Mouse (Mus musculus) thymus, postnatal 36 days (tissue): ENCODE data around the gene Sema4g.

ENCODE experiments used
- DNase-seq, 2 experiments: peaks; one replicate each; pipeline ENCODE4 v3.0.0; 2022; ENCODE audit warnings: mixed read lengths in 2 of 2

The Sema4g gene

GRCm38 (mm10) chr19:44988831-44989566, at the start of gene Sema4g:
Gene Sema4g (plus strand): TSS chr19:44989101.
- DNase-seq: peak; percentile 52 to 58

- no peak for DNase-seq
These were observed 29.3 kb upstream of the Sema4g start for GRCm38 (mm10) chr19:44959633-44960032.

GRCm38 (mm10) chr19:44965978-44966377, 22.9 kb upstream of the Sema4g start:
- DNase-seq: no peak

- no peak for DNase-seq
These were observed 20.6 kb upstream of the Sema4g start for GRCm38 (mm10) chr19:44968329-44968728.

- no peak for DNase-seq
These were observed 12.3 kb upstream of the Sema4g start for GRCm38 (mm10) chr19:44976636-44977035.

GRCm38 (mm10) chr19:44977148-44977547, 11.8 kb upstream of the Sema4g start:
- DNase-seq: no peak

- DNase-seq: no peak
These were observed 8.1 kb upstream of the Sema4g start for GRCm38 (mm10) chr19:44980787-44981186.

- no peak for DNase-seq
These were observed 6.3 kb upstream of the Sema4g start for GRCm38 (mm10) chr19:44982477-44983115.

GRCm38 (mm10) chr19:44983366-44983765, 5.5 kb upstream of the Sema4g start:
- no peak for DNase-seq

GRCm38 (mm10) chr19:44984420-44984819, 4.5 kb upstream of the Sema4g start:
- no peak for DNase-seq

GRCm38 (mm10) chr19:44985159-44985988, 3.5 kb upstream of the Sema4g start:
- no peak for DNase-seq

GRCm38 (mm10) chr19:44987004-44987403, 1.9 kb upstream of the Sema4g start:
- DNase-seq: no peak

GRCm38 (mm10) chr19:44987851-44988250, 1.1 kb upstream of the Sema4g start:
- no peak for DNase-seq

GRCm38 (mm10) chr19:44988321-44988720, 580 bp upstream of the Sema4g start:
- DNase-seq: no peak

GRCm38 (mm10) chr19:44989567-44990495, 930 bp downstream of the Sema4g start:
- DNase-seq: no peak

GRCm38 (mm10) chr19:44991031-44991430, 2.1 kb downstream of the Sema4g start:
- DNase-seq: no peak

- peak; percentile 27 to 39 for DNase-seq
These were observed 3.3 kb downstream of the Sema4g start for GRCm38 (mm10) chr19:44992246-44992645.

GRCm38 (mm10) chr19:44992712-44993111, 3.8 kb downstream of the Sema4g start:
- DNase-seq: no peak

- no peak for DNase-seq
These were observed 8.9 kb downstream of the Sema4g start for GRCm38 (mm10) chr19:44997786-44998185.

GRCm38 (mm10) chr19:44999647-45000046, 10.7 kb downstream of the Sema4g start:
- DNase-seq: no peak

- DNase-seq: no peak
These were observed 13.4 kb downstream of the Sema4g start for GRCm38 (mm10) chr19:45002301-45002700.
